Mouse (Mus musculus): ENCODE measurements at regions not wholly inside any gene's neighbourhood (a gene's known extent, or its start where the extent isn't known, plus 50 kb on each side); places are given as distances from the start of the nearest gene placed in this dataset.

DNA sequence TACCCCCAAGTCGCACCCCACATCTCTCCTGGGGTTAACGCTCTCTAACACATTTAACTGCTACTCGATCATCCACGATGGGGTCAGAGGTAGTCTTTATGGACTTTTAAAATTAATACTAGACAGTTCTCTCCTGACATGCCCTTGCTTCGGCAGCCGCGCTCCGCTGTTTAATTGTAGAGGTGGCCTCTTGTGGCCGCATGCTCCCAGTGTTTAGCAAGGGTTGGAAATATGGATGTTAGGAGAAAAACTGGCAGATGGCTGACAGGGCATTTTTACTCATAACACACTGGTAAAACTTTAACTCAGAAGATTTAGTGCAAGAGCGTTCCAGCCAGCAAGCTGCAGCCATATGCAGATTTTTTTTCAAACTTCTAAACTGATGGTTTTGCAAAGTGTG is 242.7 kb downstream of the Tshz3 start:
- no peak for DNase-seq (ENCODE audit: low spot score in 2 of 2)

DNA sequence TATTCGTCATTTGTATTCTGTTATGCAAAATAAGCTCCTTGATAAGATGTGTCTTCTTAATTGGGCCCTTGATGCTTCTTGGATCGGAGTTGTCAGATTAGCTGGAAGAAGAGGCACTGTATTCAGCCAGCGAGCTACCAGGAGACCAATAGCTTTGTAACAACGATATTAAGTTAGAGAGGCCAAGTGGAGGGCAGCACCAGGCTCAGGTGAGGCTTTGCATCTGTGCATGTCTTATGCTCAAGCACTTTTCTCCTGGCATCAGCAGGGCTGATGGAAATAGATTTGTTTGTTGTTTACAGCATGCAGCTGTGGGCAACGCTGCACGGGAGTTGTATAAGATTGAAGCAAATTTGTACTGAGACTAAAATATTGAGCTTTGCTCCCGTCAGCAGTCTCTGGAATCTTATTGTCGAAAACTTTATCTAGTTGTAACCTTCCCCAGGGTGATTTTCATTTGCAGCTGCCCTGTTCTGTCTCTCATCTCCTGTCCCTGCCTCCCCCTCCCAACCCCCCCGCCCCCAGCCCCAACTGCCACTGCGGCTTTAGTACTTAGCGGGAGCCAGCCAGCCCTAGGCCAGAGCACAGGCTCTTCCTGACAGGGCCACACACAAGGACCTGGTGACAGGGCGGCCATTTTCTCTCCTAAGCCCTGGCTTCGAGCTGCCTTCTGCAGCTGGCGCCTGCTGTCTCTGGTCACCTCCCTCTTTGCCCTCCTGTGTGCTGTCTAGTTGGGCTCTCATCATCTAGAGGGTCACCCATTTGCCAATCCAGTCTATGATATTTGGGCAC is 247.3 kb downstream of the Tshz3 start:
- no peak for DNase-seq (ENCODE audit: low spot score in 2 of 2)

DNA sequence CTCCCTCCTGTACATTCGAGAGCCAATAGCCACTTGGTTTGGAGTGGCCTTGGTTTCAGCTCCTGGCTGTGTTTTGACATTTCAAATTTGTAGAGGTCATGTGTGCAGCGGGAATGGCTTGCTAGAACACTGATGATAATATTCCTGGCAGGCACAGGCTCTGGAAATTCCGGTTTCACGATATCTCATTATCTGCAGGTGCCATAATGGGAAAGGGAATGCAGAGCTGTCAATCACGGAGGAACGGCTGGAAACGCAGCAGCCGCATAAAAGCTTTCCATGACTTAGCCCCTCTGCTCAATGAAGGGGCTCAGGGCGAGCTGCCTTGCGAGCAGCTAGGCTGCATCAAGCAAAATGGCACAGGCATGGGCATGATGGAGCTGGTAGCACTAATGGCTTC is 251.6 kb downstream of the Tshz3 start:
- no peak for DNase-seq (ENCODE audit: low spot score in 2 of 2)

DNA sequence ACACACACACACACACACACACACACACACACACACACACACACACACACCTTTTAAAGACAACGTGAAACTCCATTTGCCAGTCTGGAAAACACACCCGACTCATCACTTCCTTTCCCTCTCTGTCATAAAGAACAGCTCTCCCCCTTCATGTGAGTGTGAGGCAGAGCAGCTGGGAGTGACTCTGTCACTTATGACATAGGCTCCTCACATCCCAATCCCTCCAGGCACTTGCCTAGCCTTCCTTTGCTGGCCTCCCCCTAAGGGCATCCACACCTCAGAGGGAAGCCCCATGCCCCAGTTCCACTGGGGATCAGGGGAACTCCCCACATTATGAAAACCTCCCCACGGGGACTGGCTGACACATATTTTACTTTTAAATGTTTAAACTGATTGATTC is 257.5 kb downstream of the Tshz3 start:
- DNase-seq (ENCODE audit: low spot score in 2 of 2) = no peak

DNA sequence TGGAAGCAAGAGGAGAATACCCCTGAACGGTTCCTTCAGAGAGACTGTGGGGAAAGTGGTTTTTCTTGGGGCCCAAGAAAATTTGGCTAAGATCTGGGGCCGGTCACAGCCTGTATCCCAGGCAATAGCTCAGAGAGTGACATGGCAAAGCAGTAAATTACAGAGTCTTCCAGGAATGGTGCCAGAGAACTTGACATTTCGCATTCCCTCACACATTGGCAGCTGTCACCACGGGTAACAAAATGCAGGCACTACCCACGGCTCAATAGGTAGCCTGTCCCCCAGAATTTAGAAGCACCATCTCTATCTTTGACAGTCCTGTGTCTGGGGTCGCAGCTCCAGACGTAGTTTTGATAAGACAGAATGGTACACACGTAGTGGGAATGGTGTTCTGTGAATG is 260.3 kb downstream of the Tshz3 start:
- DNase-seq (ENCODE audit: low spot score in 2 of 2) = peak; percentile 24 to 56

DNA sequence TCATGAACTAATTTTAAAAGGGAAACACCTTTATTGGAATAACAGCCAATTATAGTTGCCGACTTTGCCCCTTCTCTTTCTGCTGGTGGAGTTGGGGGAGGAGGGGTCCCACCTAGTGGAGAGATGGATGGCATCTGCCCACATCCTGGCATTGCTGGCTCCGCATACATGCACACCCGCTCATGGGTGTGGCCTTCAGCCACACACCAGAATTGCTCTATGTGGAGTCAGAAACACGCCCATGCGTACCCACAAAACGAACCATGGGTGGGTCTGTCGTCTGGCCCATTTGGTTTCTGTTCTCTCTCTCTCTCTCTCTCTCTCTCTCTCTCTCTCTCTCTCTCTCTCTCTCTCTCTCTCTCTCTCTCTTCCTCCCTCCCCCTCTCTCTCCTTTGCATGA is 273.9 kb downstream of the Tshz3 start:
- no peak for DNase-seq (ENCODE audit: low spot score in 2 of 2)

DNA sequence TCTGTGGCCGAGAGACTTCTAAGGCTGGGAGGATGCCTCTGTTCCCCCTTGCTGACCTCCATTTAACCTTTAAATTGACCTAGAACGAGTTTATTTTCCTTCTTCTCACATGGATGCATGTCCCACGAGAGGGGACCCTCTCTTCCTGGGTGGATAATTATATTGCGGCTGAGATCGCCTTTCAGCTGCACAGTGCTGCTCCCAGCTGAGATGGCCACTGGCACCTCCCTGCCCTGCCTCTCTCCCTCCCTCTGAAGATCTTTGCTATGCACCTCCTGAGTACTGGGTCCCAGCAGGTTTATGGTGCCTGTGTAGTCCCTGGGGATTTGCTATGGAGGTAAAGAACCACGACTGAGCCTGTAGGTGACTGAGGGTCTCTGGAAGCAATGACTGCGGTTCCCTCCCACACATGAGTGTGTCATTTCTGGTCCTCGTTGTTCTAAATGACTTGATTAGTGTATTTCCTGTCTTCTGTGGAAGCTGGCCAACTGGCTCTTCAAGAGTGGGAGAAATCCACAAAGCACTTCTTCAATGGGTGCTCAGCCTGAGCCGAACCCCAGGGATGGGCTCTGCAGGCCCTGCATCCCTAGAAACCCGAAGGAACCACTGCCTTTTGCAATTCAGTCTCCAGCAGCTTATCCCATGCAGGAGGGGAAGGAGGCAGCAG is 275.9 kb downstream of the Tshz3 start:
- DNase-seq (ENCODE audit: low spot score in 2 of 2) = peak; percentile 4 to 23

DNA sequence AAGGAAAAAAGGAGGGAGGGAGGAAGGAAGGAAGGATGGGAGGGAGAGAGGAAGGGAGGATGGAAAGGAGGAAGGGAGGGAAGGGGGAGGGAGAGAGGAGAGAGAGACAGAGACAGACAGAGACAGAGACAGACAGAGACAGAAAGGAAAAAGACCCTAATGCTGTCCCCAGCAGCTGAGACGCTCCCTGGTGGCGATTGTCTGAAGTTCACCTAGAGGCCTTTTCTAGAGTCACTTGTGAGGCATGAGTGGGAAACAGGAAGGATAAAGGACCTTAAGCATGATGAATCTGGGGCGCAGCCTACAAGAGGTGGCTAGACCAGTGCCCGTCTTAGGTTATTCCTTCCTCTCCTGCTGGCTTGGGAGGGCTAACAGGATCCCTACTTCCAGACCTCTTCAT is 276.7 kb downstream of the Tshz3 start:
- DNase-seq (ENCODE audit: low spot score in 2 of 2) = no peak

DNA sequence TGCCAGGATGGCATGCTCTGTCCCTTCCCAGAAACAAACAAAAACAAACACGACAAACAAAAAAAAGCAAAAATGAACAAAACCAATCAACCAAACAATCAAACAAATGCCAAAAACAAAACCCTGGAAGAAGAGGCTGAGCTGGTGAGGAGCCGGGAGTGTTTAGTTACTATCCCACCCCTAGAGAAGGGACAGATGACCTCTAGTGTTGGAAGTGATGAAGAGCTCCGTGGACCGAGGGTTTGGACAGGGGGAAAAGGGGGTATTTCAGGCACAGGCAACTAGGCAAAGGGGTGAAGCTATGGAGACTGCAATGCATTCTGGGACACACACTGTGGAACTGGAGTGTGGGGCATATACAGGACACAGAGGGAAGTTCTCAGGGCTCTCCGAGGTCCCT is 277.6 kb downstream of the Tshz3 start:
- no peak for DNase-seq (ENCODE audit: low spot score in 2 of 2)

DNA sequence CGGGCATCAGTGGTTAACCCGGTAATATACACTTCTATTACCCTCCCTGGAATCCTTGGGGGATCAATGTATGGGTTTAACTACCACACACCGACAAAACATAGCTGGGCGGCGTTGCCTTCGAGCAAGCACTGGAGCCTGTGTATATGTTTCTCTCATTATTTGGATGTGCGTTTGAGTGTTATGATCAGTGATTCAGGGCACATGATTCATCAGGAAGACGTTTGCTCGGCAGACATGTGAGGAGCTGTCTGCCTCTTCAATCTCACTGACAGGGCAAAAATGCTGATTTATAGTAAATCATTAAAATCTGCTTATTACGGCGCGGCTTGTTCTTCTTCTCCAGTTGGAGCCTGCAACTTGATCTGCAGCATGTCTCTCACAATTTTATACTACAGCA is 279.9 kb downstream of the Tshz3 start:
- DNase-seq (ENCODE audit: low spot score in 2 of 2) = no peak

DNA sequence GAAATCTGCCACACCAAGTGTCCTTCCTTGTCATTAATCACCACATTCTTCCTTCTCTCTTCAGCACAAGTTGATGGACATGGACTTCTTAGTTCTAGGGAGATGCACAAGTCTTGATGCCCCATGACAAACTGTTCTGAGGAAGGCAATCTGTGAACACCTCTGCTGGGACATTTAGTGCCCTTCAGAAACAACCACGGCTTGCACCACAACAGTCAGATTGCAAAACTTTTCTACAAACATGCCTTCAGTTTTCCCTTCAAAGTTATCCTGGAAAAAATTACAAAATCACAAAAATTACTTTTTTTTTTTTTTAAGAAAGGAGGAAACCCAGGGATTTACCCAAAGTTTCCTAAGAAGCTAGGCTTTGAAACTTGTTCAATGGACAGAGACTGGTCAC is 291.5 kb downstream of the Tshz3 start:
- no peak for DNase-seq (ENCODE audit: low spot score in 2 of 2)

DNA sequence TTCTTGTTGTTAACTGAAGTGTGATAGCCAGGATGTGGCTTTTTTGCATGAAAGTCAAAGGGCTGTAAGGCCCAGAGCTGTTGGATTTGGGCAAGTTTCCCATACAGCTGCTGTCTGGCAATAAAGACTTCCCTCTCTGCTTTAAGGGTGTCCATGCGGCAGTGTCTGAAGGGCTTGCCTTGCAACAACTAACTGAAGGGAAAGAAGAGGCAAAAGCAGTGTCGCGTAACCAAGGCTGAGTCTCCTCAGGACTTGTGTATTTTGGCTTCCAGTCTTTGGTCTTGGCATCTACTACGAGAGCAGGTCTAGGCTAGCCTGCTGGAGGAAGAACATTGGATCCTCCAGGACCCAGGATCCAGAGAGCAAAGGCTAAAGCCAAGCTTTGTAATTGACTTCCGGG is 306.7 kb downstream of the Tshz3 start:
- peak; percentile 42 to 64 for DNase-seq (ENCODE audit: low spot score in 2 of 2)

DNA sequence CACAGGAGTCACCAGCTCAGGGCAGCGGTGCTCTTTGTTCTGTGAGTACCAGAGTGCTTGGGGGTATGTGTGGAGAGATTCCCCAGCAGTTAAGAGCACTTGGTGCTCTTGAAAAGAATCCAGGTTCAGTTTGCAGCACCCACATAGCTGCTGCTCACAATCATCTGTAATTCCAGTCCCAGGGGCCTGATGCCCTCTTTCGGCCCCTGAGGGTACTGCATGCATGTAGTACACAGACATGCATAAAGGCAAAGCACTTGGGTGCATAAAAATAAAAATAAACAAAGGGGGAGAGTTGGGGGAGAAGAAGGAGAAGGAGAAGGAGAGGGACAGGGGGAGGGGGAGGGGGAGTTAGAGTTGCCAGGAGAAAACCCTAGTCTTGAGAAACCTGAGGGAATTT is 307.8 kb downstream of the Tshz3 start:
- no peak for DNase-seq (ENCODE audit: low spot score in 2 of 2)

DNA sequence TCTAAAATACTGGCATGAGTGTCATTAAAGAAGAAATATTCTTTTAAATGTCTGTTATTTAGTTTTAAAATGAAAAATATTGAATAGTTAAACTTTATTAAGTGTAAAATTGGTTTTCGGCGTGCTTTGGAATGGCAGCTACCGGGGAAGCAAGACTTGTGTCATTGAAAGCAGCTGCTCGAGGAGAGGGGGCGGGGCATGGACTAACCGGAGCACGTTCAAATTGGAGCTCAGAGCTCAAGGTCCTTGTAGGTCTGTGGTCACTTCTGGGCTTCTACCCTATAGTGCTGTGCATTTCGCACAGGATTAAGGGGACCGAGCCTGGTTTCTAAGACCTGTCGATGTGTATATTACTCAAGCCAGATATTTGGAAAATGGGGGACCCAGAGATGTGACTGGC is 309.0 kb downstream of the Tshz3 start:
- peak; percentile 17 to 44 for DNase-seq (ENCODE audit: low spot score in 2 of 2)

DNA sequence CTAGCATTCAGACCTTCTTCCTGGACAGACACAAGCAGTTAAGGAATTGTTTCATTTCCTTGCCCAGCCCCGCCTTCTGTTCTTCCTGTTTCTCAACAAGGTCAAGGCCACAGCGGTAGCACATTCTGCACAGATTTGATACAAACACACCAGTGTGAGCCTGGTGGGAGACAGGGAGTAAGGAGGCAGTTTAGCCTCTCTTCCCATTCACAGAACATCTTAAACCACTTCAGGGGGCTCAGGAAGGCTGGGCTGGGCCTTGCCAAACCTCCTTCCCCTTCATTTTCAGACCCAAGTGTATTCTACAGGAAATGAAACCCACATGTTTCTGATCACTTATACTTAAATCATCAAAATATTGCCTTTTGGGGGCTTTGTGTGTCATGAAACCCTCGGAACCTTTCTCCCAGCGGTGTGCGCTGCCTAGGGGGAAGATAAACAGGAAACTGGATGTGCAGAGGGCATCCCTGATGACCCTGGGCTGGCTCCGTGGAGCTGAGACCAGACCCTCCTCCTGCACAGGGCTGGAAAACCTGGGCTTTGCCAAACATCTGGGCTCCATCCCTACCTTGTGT is 313.3 kb downstream of the Tshz3 start:
- peak; percentile 59 for DNase-seq (ENCODE audit: low spot score in 2 of 2)

DNA sequence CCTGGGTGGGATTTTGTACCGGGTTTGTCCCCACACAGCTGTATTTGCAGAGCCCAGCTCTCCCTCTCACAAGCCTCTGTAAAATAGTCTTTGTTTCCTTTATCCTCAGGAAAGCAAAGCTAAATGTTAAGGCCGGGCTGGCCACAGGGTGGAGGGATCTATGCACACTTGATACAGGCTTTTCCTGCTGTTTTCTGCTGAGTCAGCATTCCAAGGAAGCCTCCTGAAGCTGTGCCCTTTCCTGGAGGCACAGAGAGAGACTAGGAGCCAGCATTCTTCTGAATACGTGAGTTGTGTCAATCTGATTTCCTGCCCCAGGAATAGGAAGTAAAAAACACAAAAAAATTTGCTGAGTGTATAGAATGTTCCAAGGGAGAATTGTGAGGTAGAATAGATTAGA is 322.2 kb downstream of the Tshz3 start:
- DNase-seq (ENCODE audit: low spot score in 2 of 2) = no peak

DNA sequence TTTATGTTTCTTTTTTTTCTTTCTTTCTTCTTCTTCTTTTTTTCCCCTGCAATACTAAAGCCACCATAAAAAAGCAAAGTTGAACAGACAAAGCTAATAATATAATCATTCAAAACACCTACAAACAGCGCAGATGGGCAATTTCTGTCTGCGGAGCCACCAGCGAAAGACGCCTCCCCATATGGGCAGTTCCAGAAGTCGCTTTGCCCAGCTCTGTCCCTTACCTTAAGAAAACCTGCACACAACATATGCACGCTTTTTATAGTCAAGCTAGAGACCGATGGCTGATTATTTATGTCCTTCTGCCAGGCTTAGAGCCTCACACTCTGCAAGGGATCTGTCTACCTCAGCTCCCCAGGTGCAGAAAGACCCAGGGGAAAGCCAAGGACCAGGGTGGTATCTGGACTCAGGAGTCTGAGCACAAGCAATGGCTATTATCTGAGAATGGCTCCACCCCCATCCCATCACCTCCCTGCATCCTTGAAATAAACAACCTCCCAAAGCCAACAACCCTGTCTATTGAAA is 326.6 kb downstream of the Tshz3 start:
- no peak for DNase-seq (ENCODE audit: low spot score in 2 of 2)

DNA sequence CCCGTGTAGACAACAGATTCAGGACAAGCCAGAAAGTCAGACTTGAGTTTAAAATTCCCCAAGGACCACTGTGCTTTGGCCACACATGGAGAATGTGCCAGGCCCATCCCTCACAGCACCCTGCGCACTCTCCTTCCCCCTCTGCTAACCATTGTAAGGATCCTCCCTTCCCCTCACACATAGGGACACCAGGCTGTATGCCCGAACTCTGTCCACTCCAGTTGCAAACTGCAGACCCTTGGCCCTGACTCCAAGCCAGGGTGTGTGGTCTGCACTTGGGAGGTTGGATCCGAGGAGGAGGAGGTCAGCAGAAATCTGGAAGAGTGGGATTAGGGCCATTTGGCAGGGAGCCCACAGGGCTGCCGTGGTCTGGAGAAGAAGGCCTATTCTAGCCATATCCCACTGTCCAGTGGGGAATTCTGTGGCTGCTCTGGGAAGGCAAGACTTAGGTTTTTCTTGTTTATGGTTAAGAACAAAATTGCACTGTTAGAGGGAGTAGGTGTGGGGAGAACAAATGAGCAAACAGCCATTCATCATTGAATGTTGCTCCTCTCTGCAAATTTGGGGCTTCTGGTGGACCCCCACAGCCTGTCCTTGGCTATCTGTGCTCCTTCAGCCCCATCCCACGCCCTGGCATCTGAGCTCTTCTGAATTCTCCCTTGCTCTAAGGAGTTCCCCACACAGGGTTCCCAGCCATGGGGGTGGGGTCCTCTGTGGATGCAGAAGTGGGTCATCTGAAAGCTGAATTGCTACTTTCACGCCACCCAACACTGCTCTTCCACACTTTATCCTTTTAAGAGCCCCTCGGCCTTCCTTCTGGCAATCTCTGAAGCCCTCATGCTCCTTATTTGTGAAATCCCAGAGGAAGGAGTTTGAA is 366.9 kb downstream of the Tshz3 start:
- DNase-seq (ENCODE audit: low spot score in 2 of 2) = peak; percentile 1

DNA sequence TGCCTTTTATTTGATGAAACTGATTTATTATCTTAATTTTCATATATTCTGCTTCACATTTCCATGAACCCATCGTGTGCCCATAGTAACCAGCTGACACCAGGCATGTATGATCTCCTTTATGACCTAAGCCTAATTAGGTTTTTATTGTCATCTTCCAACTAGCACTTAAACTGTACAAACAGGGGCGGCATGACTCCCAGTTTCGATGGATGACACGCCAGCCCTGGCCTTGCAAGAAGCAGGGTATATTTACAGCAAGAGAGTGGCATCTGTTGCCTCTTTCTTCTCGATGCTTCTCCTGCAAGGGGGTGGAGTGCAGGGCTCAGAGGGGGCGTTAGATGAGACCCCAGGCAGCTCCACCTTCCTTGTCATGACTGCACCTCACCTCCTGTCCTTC is 379.8 kb downstream of the Tshz3 start:
- no peak for DNase-seq (ENCODE audit: low spot score in 2 of 2)

DNA sequence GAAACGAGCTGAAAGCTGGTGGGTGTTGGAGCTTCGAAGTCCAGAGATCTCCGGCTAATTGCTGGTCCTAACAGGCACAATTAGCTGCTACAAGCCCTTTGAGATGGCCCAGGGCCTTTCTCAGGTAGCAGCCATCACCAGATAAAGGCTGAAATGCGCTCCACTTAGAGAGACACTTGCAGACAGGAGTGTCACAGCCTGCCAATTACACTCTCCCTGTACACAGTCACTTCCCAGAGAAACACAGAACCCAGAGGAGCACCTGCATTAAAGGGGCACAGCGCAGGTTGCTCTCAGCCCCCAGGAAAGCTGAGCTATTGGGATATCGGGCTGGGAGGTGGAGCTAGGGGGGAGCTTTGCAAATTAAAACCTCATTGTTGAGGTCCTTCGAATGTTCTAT is 380.2 kb downstream of the Tshz3 start:
- DNase-seq (ENCODE audit: low spot score in 2 of 2) = no peak

DNA sequence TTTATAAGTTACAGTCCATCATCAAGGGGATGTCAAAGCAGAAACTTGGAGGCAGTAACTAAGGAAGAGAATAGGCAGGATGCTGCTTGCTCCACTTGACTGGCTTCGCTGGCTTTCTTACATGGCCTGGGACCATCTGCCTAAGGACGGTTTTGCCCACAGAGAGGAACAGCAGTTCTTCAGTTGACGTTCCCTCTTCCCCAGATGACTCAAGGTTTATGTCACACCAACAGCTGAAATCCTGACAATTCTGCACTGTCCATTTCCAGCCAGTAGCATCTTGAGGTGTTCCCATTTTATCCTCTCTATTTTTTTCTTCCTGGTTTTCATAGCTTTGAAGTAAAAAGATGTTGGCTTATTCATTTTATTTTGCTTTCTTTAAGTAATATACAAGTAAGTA is 391.8 kb downstream of the Tshz3 start:
- DNase-seq (ENCODE audit: low spot score in 2 of 2) = no peak

DNA sequence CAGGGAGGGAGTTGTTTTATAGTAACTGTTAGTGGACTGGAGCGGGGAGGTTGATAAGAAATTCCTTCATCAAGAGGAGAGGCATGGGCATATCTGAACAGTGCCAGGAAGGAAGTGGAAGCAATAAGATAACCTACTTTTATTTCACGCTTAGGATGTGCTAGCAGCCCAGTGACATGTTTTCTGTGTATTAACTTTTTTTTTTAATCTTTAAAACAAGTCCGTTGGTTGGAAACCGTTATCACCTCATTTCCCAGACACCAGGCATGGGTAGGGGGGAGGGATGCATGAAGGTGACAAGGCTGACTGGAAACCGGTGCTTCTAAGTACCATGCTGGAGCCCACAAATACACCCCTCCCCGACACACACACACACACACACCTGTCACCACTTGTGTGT is 394.7 kb downstream of the Tshz3 start:
- no peak for DNase-seq (ENCODE audit: low spot score in 2 of 2)

All from heart, adult 9 months (tissue).